Mouse (Mus musculus) lung, embryonic 14.5 days (tissue): ENCODE measurements around the gene Zmiz1. TPM values are rescaled to one million over a fixed set of nuclear protein-coding genes. Genes with fewer than 3 reads are reported as not detected.
A peak's percentile ranks its signal among the peaks of the same experiment; 100 is the strongest.

Experiments
- ATAC-seq: fragments of 200-750 bp; cut with Nextera tagmentation; 2 replicates; pipeline ENCODE4 v1.8.0; 2017; ENCODE audit warnings: mild to moderate bottlenecking, moderate TSS enrichment, moderate library complexity; ENCODE audit not compliant: insufficient read depth
- DNase-seq: peaks from one replicate; pipeline ENCODE4 v3.0.0-alpha.2; 2015
- H3K27ac ChIP-seq: fragments of 300-500 bp; sonication (generic); 2 replicates; pipeline ENCODE4 v1.5.1; 2014; ENCODE audit warnings: low read depth, mild to moderate bottlenecking, moderate library complexity
- H3K27me3 ChIP-seq: fragments of 300-500 bp; sonication (generic); 2 replicates; pipeline ENCODE4 v1.6.1; 2014; ENCODE audit warnings: low read length, control low read depth; ENCODE audit not compliant: insufficient read depth
- H3K36me3 ChIP-seq: fragments of 300-500 bp; sonication (generic); 2 replicates; pipeline ENCODE4 v1.6.1; 2014; ENCODE audit warnings: control low read depth; ENCODE audit not compliant: insufficient read depth
- H3K4me1 ChIP-seq: fragments of 300-500 bp; sonication (generic); 2 replicates; pipeline ENCODE4 v1.6.1; 2014; ENCODE audit warnings: antibody characterized with exemption, control low read depth; ENCODE audit not compliant: insufficient read depth
- H3K4me2 ChIP-seq: fragments of 300-500 bp; sonication (generic); 2 replicates; pipeline ENCODE4 v1.6.1; 2014; ENCODE audit warnings: mild to moderate bottlenecking
- H3K4me3 ChIP-seq: fragments of 300-500 bp; sonication (generic); 2 replicates; pipeline ENCODE4 v1.5.1; 2014; ENCODE audit warnings: low read depth, low read length
- H3K9ac ChIP-seq: fragments of 300-500 bp; sonication (generic); 2 replicates; pipeline ENCODE4 v1.6.1; 2014
- H3K9me3 ChIP-seq: fragments of 300-500 bp; sonication (generic); 2 replicates; pipeline ENCODE4 v1.6.1; 2016; ENCODE audit warnings: low read depth, low read length, control low read depth
- CTCF ChIP-seq: IDR thresholded peaks from 2 replicates; pipeline ENCODE4 v1.5.1; 2016; ENCODE audit warnings: antibody characterized with exemption, low read depth
- WGBS: fragments of 180-500 bp; shearing (Covaris S2); extraction: QIAGEN DNeasy Blood & Tissue Kit; methylation state at CpG from one replicate; pipeline ENCODE4 v1.1.7; 2014; 5-methylcytosine and 5-hydroxymethylcytosine counted together
- microRNA-seq: library from miRNA; unstranded; fragments of <30 nt; microRNA quantifications from one replicate; pipeline ENCODE4, GENCODE M21; 2016; ENCODE audit warnings: borderline number of aligned reads
- polyA plus RNA-seq: library from polyadenylated mRNA; unstranded; fragments of >200 nt; fragmentation: Nextera tagmentation; extraction: Ambion mirVana; gene quantifications from 2 replicates; pipeline ENCODE4 v1.2.1, GENCODE M21; 2014

Zmiz1 gene
- polyA plus RNA-seq, 1 experiment from 2014 or later = 33.5 TPM

DNA sequence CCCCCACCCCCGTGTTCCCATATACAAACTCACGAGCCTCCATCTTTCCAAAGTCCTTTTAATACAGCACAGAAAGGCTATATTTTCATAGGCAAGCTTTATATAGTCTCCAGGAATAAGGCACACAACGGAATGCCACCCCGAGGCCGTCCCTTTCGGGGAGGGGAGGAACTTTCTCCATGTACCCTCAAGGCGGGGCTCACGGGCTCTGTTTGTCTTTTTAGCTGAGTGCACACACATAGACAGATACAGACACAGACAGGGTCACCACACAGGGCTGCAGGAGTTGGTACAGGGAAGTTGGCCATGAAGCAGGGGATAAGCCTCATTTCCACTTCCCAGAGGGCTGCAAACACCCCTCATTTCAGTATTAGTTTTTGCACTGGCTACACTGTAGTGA lies 252.6 kb downstream of the Zmiz1 start:
- ATAC-seq = no peak; the same call in 1 of the 2 replicates

DNA sequence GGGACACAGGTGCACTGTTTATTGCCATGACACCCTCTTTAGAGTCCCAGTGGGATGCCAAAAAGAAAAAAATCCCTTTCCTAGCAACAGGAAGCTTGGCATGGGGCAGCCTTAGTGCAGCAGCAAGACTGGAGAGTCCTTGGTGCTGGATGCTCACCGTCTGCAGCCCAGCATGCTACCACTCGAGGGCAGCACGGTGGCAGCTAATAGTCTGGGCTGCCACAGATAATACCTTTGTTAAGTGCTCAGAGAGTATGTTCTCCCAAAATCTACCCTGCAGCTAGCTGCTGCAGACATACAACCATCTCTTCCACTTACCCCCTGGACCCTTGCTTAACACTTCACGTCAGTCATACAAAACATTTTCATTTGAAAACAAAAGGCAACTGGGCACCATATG lies 254.5 kb downstream of the Zmiz1 start:
- H3K9ac ChIP-seq = no peak overlapping the region
- no peaks in the 10 kb centered on the region for H3K9me3 ChIP-seq
- H3K27me3 ChIP-seq = no peaks in the 10 kb centered on the region
- TF ChIP-seq CTCF = peak; percentile 67
- ATAC-seq = no peak
- peaks cover 24% of the 10 kb centered on the region; the same call in 1 of the 2 replicates for H3K36me3 ChIP-seq
- DNase-seq = peak; percentile 61
- no peak overlapping the region for H3K4me3 ChIP-seq
- 25% methylated on average over 4 of the region's 4 CpGs for WGBS
- H3K4me1 ChIP-seq = peaks cover 28% of the 10 kb centered on the region
- no peak overlapping the region for H3K4me2 ChIP-seq
- no peak overlapping the region for H3K27ac ChIP-seq

More for the DNA sequence above, 252.6 kb downstream of the Zmiz1 start:
- H3K36me3 ChIP-seq = peaks cover 24% of the 10 kb centered on the region; the same call in 1 of the 2 replicates
- peaks cover 21% of the 10 kb centered on the region for H3K4me1 ChIP-seq
- peak; percentile 12; the same call in 1 of the 2 replicates for TF ChIP-seq CTCF
- no peaks in the 10 kb centered on the region for H3K27me3 ChIP-seq
- peak overlapping the region; percentile 78; the same call in 1 of the 2 replicates for H3K27ac ChIP-seq
- H3K4me3 ChIP-seq = no peak overlapping the region
- H3K9me3 ChIP-seq = no peaks in the 10 kb centered on the region
- DNase-seq = peak; percentile 49
- H3K4me2 ChIP-seq = 0 out of 2 replicates have a peak overlapping the region, but pooled peaks have one; percentile 3
- no peak overlapping the region for H3K9ac ChIP-seq
- 22% methylated on average over 8 of the region's 8 CpGs for WGBS

Small RNAs within 50 kb of the gene (microRNA-seq; reads per million reads assigned to microRNA genes)
- 6.4 reads per million, percentile 21 among the genes with 10 or more reads in this experiment for gene Mir3075

Other genes starting within 250 kb of the Zmiz1 start
- gene Ppif, start 235.0 kb downstream of the Zmiz1 start, polyA plus RNA-seq = 29.2 and 30.4 TPM in 2 replicates